Mouse (Mus musculus) forebrain, postnatal 0 days (tissue): ENCODE measurements around the gene Lexm. TPM values are rescaled to one million over a fixed set of nuclear protein-coding genes. Genes with fewer than 3 reads are reported as not detected.

Experiments
- ATAC-seq: fragments of 200-750 bp; cut with Nextera tagmentation; 2 replicates; pipeline ENCODE4 v1.8.0; 2017; ENCODE audit warnings: mild to moderate bottlenecking, moderate library complexity
- DNase-seq: peaks from one replicate; pipeline ENCODE4 v3.0.0-alpha.2; 2015
- H3K27ac ChIP-seq: fragments of 300-500 bp; sonication (generic); 2 replicates; pipeline ENCODE4 v1.5.1; 2014; ENCODE audit warnings: low read depth, mild to moderate bottlenecking, antibody characterized with exemption, low read length, moderate library complexity, mixed read lengths
- H3K27me3 ChIP-seq: fragments of 300-500 bp; sonication (generic); 2 replicates; pipeline ENCODE4 v1.6.1; 2014; ENCODE audit warnings: mild to moderate bottlenecking, low read length, mixed read lengths; ENCODE audit not compliant: insufficient read depth
- H3K36me3 ChIP-seq: fragments of 300-500 bp; sonication (generic); 2 replicates; pipeline ENCODE4 v1.6.1; 2014; ENCODE audit warnings: mild to moderate bottlenecking, moderate library complexity; ENCODE audit not compliant: insufficient read depth
- H3K4me1 ChIP-seq: fragments of 300-500 bp; sonication (generic); 2 replicates; pipeline ENCODE4 v1.6.1; 2014; ENCODE audit warnings: antibody characterized with exemption; ENCODE audit not compliant: insufficient read depth
- H3K4me2 ChIP-seq: fragments of 300-500 bp; sonication (generic); 2 replicates; pipeline ENCODE4 v1.6.1; 2014; ENCODE audit warnings: low read depth, mild to moderate bottlenecking, moderate library complexity
- H3K4me3 ChIP-seq: fragments of 300-500 bp; sonication (generic); 2 replicates; pipeline ENCODE4 v1.5.1; 2014; ENCODE audit warnings: low read depth, low read length, mixed read lengths
- H3K9ac ChIP-seq: fragments of 300-500 bp; sonication (generic); 2 replicates; pipeline ENCODE4 v1.6.1; 2014; ENCODE audit warnings: mild to moderate bottlenecking
- H3K9me3 ChIP-seq: fragments of 300-500 bp; sonication (generic); 2 replicates; pipeline ENCODE4 v1.6.1; 2016; ENCODE audit warnings: low read length
- CTCF ChIP-seq: sonication (generic); IDR thresholded peaks from 2 replicates; pipeline ENCODE4 v1.5.1; 2016; ENCODE audit warnings: antibody characterized with exemption, control low read depth, low read depth
- WGBS: fragments of 180-500 bp; shearing (Covaris S2); extraction: QIAGEN DNeasy Blood & Tissue Kit; methylation state at CpG from one replicate; pipeline ENCODE4 v1.1.7; 2014; 5-methylcytosine and 5-hydroxymethylcytosine counted together
- polyA plus RNA-seq: library from polyadenylated mRNA; unstranded; fragments of >200 nt; fragmentation: Nextera tagmentation; extraction: Ambion mirVana; gene quantifications from 2 replicates; pipeline ENCODE4 v1.2.1, GENCODE M21; 2015
- total RNA-seq: library from RNA; depleted of rRNA; stranded (reverse); fragments of >200 nt; gene quantifications from 2 replicates; pipeline ENCODE4 v1.2.3, GENCODE M21; 2014; rRNA removed

Lexm gene
- total RNA-seq, result not detected in 2 replicates
- 0.09 TPM in 1 of 2 replicates, not detected in the other for polyA plus RNA-seq

- no peak for TF ChIP-seq CTCF
- ATAC-seq (peak; percentile 57; the same call in 1 of the 2 replicates), DNase-seq (peak; percentile 20)
- Histone ChIP-seq H3K36me3 (no peaks in the 10 kb centered on the region), H3K9ac (peak within 1 kb of the TSS; percentile 31), H3K4me2 (peak within 1 kb of the TSS; percentile 50), H3K4me3 (peak within 1 kb of the TSS; percentile 16), H3K9me3 (no peaks in the 10 kb centered on the region), H3K27ac (no peak within 1 kb of the TSS), H3K4me1 (0 out of 2 replicates have a peak, but pooled peaks cover 6% of the 10 kb centered on the region), H3K27me3 (no peaks in the 10 kb centered on the region; the same call in 1 of the 2 replicates)
- WGBS, result 5% methylated on average over 15 of the region's 19 CpGs
These were observed at the start of gene Lexm for GRCm38 (mm10) chr4:106617056-106617455. Gene Lexm, minus strand, starts transcription at chr4:106617241.

DNA sequence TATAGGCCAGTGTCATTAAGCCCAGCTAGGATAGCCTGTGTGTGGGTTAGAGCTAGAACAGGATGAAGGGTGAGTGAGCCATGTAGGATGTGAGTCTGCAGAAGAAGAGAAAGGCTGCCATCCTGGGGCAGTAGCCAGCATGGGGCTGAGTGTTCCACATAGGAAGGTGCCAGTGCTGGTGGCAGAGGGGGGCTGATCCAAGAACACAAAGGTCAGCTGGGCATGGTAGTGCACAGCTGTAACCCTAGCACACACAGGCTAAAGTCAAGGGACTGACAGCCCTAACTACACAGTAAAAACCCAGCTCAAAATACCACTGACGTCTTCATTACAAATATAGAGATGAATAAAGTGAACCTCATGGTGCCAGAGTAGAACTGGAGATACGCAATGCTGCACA, 49.5 kb upstream of the Lexm start:
- DNase-seq (no peak), ATAC-seq (no peak)
- H3K27ac ChIP-seq, result no peak overlapping the region
- no peak overlapping the region for H3K9ac ChIP-seq
- no peaks in the 10 kb centered on the region for H3K4me1 ChIP-seq
- H3K27me3 ChIP-seq, result no peaks in the 10 kb centered on the region
- H3K9me3 ChIP-seq, result no peaks in the 10 kb centered on the region
- H3K36me3 ChIP-seq, result peaks cover 95% of the 10 kb centered on the region
- H3K4me3 ChIP-seq, result no peak overlapping the region
- WGBS, result 98% methylated on average over 2 of the region's 2 CpGs
- no peak overlapping the region for H3K4me2 ChIP-seq
- TF ChIP-seq CTCF, result no peak

GRCm38 (mm10) chr4:106665673-106666072, 48.6 kb upstream of the Lexm start:
- no peaks in the 10 kb centered on the region for H3K4me1 ChIP-seq
- no peak overlapping the region for H3K4me3 ChIP-seq
- no peaks in the 10 kb centered on the region for H3K9me3 ChIP-seq
- DNase-seq (no peak), ATAC-seq (no peak)
- H3K36me3 ChIP-seq, result peaks cover 95% of the 10 kb centered on the region
- WGBS, result 93% methylated on average over 10 of the region's 10 CpGs
- H3K9ac ChIP-seq, result no peak overlapping the region
- no peaks in the 10 kb centered on the region for H3K27me3 ChIP-seq
- H3K4me2 ChIP-seq, result no peak overlapping the region
- no peak overlapping the region for H3K27ac ChIP-seq
- TF ChIP-seq CTCF, result no peak

DNA sequence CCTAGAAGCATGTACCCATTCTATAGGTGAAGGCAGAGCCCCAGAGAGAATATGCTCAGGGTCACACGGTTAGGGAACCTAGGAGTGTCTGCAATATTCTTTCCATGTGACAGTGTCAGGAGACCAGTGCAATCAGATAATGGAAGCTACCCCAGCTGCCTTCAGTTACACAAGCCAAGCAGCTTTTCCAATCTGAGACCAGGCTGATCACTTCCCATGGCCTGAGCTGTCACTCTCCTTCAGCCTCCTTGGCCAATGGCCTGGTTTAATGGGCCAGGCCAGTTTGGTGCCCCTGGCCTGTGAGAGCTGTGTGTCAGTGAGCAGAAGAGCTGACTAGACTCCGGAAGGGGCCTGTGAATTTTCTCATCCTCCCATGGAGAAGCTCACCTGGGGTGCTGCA, 48.2 kb upstream of the Lexm start:
- Histone ChIP-seq H3K4me3 (no peak overlapping the region), H3K4me1 (no peaks in the 10 kb centered on the region), H3K36me3 (peaks cover 95% of the 10 kb centered on the region), H3K27ac (no peak overlapping the region), H3K27me3 (no peaks in the 10 kb centered on the region), H3K9me3 (no peaks in the 10 kb centered on the region), H3K4me2 (no peak overlapping the region), H3K9ac (no peak overlapping the region)
- TF ChIP-seq CTCF, result no peak
- DNase-seq (no peak), ATAC-seq (no peak)
- WGBS, result 97% methylated on average over 2 of the region's 2 CpGs

GRCm38 (mm10) chr4:106664697-106665096, 47.7 kb upstream of the Lexm start:
- H3K36me3 ChIP-seq, result peaks cover 95% of the 10 kb centered on the region

GRCm38 (mm10) chr4:106663956-106664470, 47.0 kb upstream of the Lexm start:
- no peak overlapping the region for H3K4me3 ChIP-seq
- H3K4me2 ChIP-seq, result no peak overlapping the region
- H3K27me3 ChIP-seq, result no peaks in the 10 kb centered on the region
- H3K9ac ChIP-seq, result no peak overlapping the region
- no peak for TF ChIP-seq CTCF
- WGBS, result 84% methylated on average over 5 of the region's 5 CpGs
- ATAC-seq, result no peak
- no peaks in the 10 kb centered on the region for H3K4me1 ChIP-seq
- peaks cover 95% of the 10 kb centered on the region for H3K36me3 ChIP-seq
- no peak overlapping the region for H3K27ac ChIP-seq
- no peak for DNase-seq
- H3K9me3 ChIP-seq, result no peaks in the 10 kb centered on the region

More at GRCm38 (mm10) chr4:106664697-106665096, 47.7 kb upstream of the Lexm start:
- no peak overlapping the region for H3K4me2 ChIP-seq
- no peak overlapping the region for H3K9ac ChIP-seq
- H3K27me3 ChIP-seq, result no peaks in the 10 kb centered on the region
- ATAC-seq, result no peak
- no peaks in the 10 kb centered on the region for H3K4me1 ChIP-seq
- H3K9me3 ChIP-seq, result no peaks in the 10 kb centered on the region
- no peak overlapping the region for H3K4me3 ChIP-seq
- 92% methylated on average over 6 of the region's 6 CpGs for WGBS
- no peak for TF ChIP-seq CTCF
- DNase-seq, result no peak
- no peak overlapping the region for H3K27ac ChIP-seq

DNA sequence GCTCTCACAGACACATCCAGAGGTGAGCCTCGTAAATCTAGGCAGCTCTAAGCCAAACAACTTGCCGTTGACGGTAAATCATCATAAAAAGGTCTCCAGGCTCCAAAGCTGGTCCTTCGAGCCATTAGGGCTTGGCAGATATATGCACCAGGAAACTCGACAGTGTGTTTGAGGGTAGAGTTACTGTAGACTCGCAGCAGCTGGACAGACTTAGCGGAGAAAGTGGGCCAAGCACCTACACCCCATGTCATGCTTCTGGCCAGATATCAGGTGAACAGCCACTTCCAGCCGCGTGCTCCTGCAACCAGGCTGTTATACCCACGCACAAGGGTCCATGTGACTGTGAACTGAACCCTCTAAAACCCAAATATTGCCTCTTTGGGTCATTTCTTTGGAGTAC, 38.6 kb upstream of the Lexm start:
- DNase-seq, result no peak
- TF ChIP-seq CTCF, result no peak
- Histone ChIP-seq H3K9ac (no peak overlapping the region), H3K36me3 (peaks cover 40% of the 10 kb centered on the region), H3K4me2 (no peak overlapping the region), H3K27ac (no peak overlapping the region), H3K4me3 (no peak overlapping the region), H3K4me1 (peaks cover 7% of the 10 kb centered on the region), H3K27me3 (no peaks in the 10 kb centered on the region), H3K9me3 (no peaks in the 10 kb centered on the region)
- WGBS, result 93% methylated on average over 10 of the region's 10 CpGs
- no peak for ATAC-seq
